Mouse (Mus musculus) adipose tissue, adult 10 weeks (tissue): Measurements from ENCODE around the gene Fam78b. TPM values are rescaled to one million over a fixed set of nuclear protein-coding genes. Genes with fewer than 3 reads are reported as not detected.

Source experiments
- polyA plus RNA-seq: library from polyadenylated mRNA; stranded (reverse); fragments of 350-450 nt; fragmentation: Illumina TruSeq; extraction: RNeasy Lipid Tissue Mini Kit (QIAGEN cat#74804); gene quantifications from one replicate; pipeline ENCODE4 v1.2.3, GENCODE M21; 2014; ENCODE audit warnings: low read depth, low replicate concordance

Gene Fam78b
- 3.7 TPM for polyA plus RNA-seq

DNA sequence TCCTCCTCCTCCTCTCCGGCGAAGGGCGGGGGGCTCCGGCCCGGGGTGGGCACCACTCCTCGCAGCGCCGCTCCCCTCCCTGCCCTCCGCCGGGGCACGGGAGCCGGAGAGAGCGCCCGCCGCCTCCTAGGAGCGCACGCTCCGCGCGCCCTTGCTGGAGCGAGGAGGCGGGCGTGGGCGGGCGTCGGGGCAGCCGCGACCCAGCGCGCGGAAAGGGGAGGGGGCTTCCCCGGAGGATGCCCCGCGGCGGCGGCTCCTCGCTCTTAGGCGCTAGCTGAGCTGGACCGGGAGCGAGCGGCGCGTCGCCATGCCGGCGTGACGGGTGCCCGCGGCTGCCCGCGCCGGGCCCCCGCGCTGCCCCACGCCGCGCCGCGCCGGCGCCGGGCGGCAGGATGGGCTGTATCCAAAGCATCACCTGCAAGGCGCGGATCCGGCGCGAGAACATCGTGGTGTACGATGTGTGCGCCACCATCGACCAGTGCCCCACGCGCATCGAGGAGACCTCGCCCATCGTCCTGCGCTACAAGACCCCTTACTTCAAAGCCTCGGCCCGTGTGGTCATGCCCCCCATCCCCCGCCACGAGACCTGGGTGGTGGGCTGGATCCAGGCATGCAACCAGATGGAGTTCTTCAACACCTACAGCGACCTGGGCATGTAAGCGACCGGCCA lies at the start of gene Fam78b:
Gene Fam78b (plus strand): TSS at position 244 of the 670 bp plus-strand sequence.

